23 mouse cellular contexts compared by ENCODE assay signal in the genomic region with DNA sequence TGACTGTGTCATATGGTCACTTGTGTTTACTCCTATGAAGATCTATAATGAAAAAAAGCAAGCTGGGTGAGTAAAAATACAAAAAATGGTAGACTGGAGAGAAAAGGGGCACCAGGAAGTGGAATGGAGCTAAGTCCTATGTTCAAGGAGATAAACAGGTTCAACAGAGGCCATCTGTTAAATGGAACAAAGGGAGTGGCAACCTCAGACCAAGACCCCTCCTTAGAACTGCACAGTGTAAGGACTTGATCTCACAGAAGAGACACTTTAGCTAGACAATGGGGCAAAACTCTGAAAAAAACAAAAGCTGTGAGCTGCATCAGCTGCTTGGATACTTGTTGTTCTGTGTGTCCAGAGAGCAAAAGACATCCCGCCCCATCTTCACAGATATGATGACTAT. TPM values are rescaled to one million over a fixed set of nuclear protein-coding genes. Genes with fewer than 3 reads are reported as not detected.
A peak's percentile ranks its signal among the peaks of the same experiment; 100 is the strongest.
DNase-seq lines count a peak whose midpoint lies in the region; ATAC-seq and TF ChIP-seq lines count a peak whose summit lies in the region.
"Had no signal": no experiment of that assay in that cellular context is flagged by ENCODE, and none has a peak within 500 bp of the region (broad histone marks: within the 10 kb centered on the region; RNA-seq: fewer than 3 reads in every experiment).

No protein-coding gene starts in this region.

- H3K27ac ChIP-seq in liver, embryonic 12.5 days: no peak overlapping the region
- H3K27ac ChIP-seq in liver, postnatal 0 days (ENCODE audit: low read depth): no peak overlapping the region
- H3K27ac ChIP-seq in liver, embryonic 14.5 days: no peak overlapping the region
- H3K27ac ChIP-seq: embryonic facial prominence, embryonic 10.5 days; embryonic facial prominence, embryonic 12.5 days; forebrain, embryonic 13.5 days; forebrain, embryonic 15.5 days had no signal

- H3K9ac ChIP-seq in liver, embryonic 12.5 days: no peak overlapping the region
- H3K9ac ChIP-seq in liver, postnatal 0 days (replicated peaks): no peak overlapping the region
- no peak overlapping the region for H3K9ac ChIP-seq in liver, embryonic 14.5 days (replicated peaks)
- H3K9ac ChIP-seq: embryonic facial prominence, embryonic 12.5 days; forebrain, embryonic 13.5 days; forebrain, embryonic 15.5 days; forebrain, postnatal 0 days had no signal

- no peaks in the 10 kb centered on the region for H3K27me3 ChIP-seq in liver, embryonic 12.5 days (replicated peaks)
- no peaks in the 10 kb centered on the region for H3K27me3 ChIP-seq in liver, postnatal 0 days (ENCODE audit: insufficient read depth, low read length)
- H3K27me3 ChIP-seq in liver, embryonic 14.5 days (ENCODE audit: control insufficient read depth, insufficient read depth, low read length): no peaks in the 10 kb centered on the region
- H3K27me3 ChIP-seq: embryonic facial prominence, embryonic 12.5 days; forebrain, embryonic 13.5 days; forebrain, embryonic 15.5 days had no signal

- no peak for TF ChIP-seq CTCF in liver, postnatal 0 days (IDR thresholded peaks at IDR 0.05; ENCODE audit: low read depth)
- no peak for TF ChIP-seq CTCF in liver, embryonic 14.5 days (IDR thresholded peaks at IDR 0.05; ENCODE audit: low read depth)

- ATAC-seq in liver, embryonic 12.5 days: peak; percentile 70
- ATAC-seq in liver, postnatal 0 days: no peak
- peak; percentile 51; the same call in 1 of the 2 replicates for ATAC-seq in liver, embryonic 14.5 days (ENCODE audit: insufficient read depth)
- ATAC-seq: forebrain, embryonic 13.5 days; forebrain, embryonic 15.5 days; forebrain, postnatal 0 days had no signal

- no peaks in the 10 kb centered on the region for H3K9me3 ChIP-seq in liver, embryonic 12.5 days (replicated peaks)
- no peaks in the 10 kb centered on the region for H3K9me3 ChIP-seq in liver, postnatal 0 days (ENCODE audit: low read length)
- no peaks in the 10 kb centered on the region for H3K9me3 ChIP-seq in liver, embryonic 14.5 days (ENCODE audit: control insufficient read depth, low read length)
- H3K9me3 ChIP-seq: embryonic facial prominence, embryonic 10.5 days; embryonic facial prominence, embryonic 12.5 days; forebrain, embryonic 13.5 days; forebrain, embryonic 15.5 days had no signal

- TF ChIP-seq EP300 in liver, postnatal 0 days (IDR thresholded peaks at IDR 0.05; ENCODE audit: low read depth): no peak
- TF ChIP-seq EP300 in liver, embryonic 14.5 days (IDR thresholded peaks at IDR 0.05; ENCODE audit: low read depth): no peak

- WGBS in liver, embryonic 12.5 days (ENCODE audit: insufficient replicate concordance): 88% methylated on average over 1 of the region's 1 CpGs
- 81% methylated on average over 1 of the region's 1 CpGs for WGBS in liver, postnatal 0 days (ENCODE audit: insufficient replicate concordance)
- WGBS in liver, embryonic 14.5 days (ENCODE audit: insufficient replicate concordance): 81% methylated on average over 1 of the region's 1 CpGs

- peaks cover 34% of the 10 kb centered on the region for H3K4me1 ChIP-seq in liver, embryonic 12.5 days
- peaks cover 16% of the 10 kb centered on the region for H3K4me1 ChIP-seq in liver, postnatal 0 days (ENCODE audit: insufficient read depth)
- peaks cover 19 to 23% of the 10 kb centered on the region in 2 experiments for H3K4me1 ChIP-seq in liver, embryonic 14.5 days (replicated peaks; ENCODE audit: control insufficient read depth in 2 of 2, insufficient read depth in 2 of 2, low read length in 1 of 2)
- H3K4me1 ChIP-seq: embryonic facial prominence, embryonic 10.5 days; embryonic facial prominence, embryonic 12.5 days; forebrain, embryonic 13.5 days; forebrain, embryonic 15.5 days had no signal

- DNase-seq in liver, postnatal 0 days: no peak
- DNase-seq in liver, embryonic 14.5 days (ENCODE audit: low read depth in 3 of 3, low spot score in 3 of 3): no peak
- no peak for DNase-seq in cerebellum, adult 8-10 months
- no peak for DNase-seq in spleen, postnatal 36 days (ENCODE audit: low spot score in 2 of 2)
- DNase-seq: adrenal gland, adult 2 months; adrenal gland, postnatal 10 days; adrenal gland, postnatal 25 days; cerebellum, adult 11 months; cerebellum, adult 18-20 months; cerebellum, adult 9-10 months; cerebellum, postnatal 10 days; cerebellum, postnatal 25 days; forebrain, postnatal 0 days had no signal

- H3K4me3 ChIP-seq in liver, embryonic 12.5 days: no peak overlapping the region
- no peak overlapping the region for H3K4me3 ChIP-seq in liver, postnatal 0 days (ENCODE audit: low read depth, low read length)
- no peak overlapping the region for H3K4me3 ChIP-seq in liver, embryonic 14.5 days (ENCODE audit: insufficient read depth in 1 of 2, low read depth in 2 of 2, low read length in 2 of 2)
- H3K4me3 ChIP-seq: embryonic facial prominence, embryonic 10.5 days; embryonic facial prominence, embryonic 12.5 days; forebrain, embryonic 13.5 days; forebrain, embryonic 15.5 days had no signal

- no peak overlapping the region for H3K4me2 ChIP-seq in liver, embryonic 12.5 days
- H3K4me2 ChIP-seq in liver, postnatal 0 days (ENCODE audit: low read depth, low read length): no peak overlapping the region
- no peak overlapping the region for H3K4me2 ChIP-seq in liver, embryonic 14.5 days (ENCODE audit: low read depth)
- H3K4me2 ChIP-seq: embryonic facial prominence, embryonic 12.5 days; forebrain, embryonic 13.5 days; forebrain, embryonic 15.5 days had no signal

- peaks cover 9% of the 10 kb centered on the region; the same call in 1 of the 2 replicates for H3K36me3 ChIP-seq in liver, embryonic 12.5 days
- H3K36me3 ChIP-seq in liver, postnatal 0 days (replicated peaks; ENCODE audit: insufficient read depth, low read length): 0 out of 2 replicates have a peak, but pooled peaks cover 1% of the 10 kb centered on the region
- no peaks in the 10 kb centered on the region for H3K36me3 ChIP-seq in liver, embryonic 14.5 days (replicated peaks; ENCODE audit: control insufficient read depth, insufficient read depth, low read depth)
- H3K36me3 ChIP-seq: embryonic facial prominence, embryonic 12.5 days; forebrain, embryonic 15.5 days had no signal

RNA-seq across cellular contexts. Expression of gene Dtwd1, which starts 19.5 kb away (rescaled TPM):
- 29.5 and 30.9 TPM in 2 replicates for polyA plus RNA-seq in liver, embryonic 12.5 days (2016; fragmentation: Nextera tagmentation; extraction: Ambion mirVana)
- 16.7 and 16.9 TPM in 2 replicates for polyA plus RNA-seq in liver, postnatal 0 days (2015; fragmentation: Nextera tagmentation; extraction: Ambion mirVana)
- 7.3 and 12.6 TPM in 2 replicates for polyA plus RNA-seq in liver, embryonic 14.5 days (2012; rRNA removed)
- 24.3 and 27.6 TPM in 2 replicates for polyA plus RNA-seq in liver, embryonic 14.5 days (2014; fragmentation: Nextera tagmentation; extraction: Ambion mirVana)

RNA-seq across cellular contexts. Expression of gene Fam227b, which starts 19.6 kb away (rescaled TPM):
- polyA plus RNA-seq in liver, embryonic 12.5 days (2016; fragmentation: Nextera tagmentation; extraction: Ambion mirVana): not detected in 2 replicates
- polyA plus RNA-seq in liver, postnatal 0 days (2015; fragmentation: Nextera tagmentation; extraction: Ambion mirVana): not detected in 2 replicates
- not detected in 2 replicates for polyA plus RNA-seq in liver, embryonic 14.5 days (2012; rRNA removed)
- not detected in 2 replicates for polyA plus RNA-seq in liver, embryonic 14.5 days (2014; fragmentation: Nextera tagmentation; extraction: Ambion mirVana)
- polyA plus RNA-seq: adrenal gland, adult 2 months; brain, embryonic 14.5 days; C2C12; embryonic facial prominence, embryonic 10.5 days; embryonic facial prominence, embryonic 12.5 days; forebrain, embryonic 11.5 days; forebrain, embryonic 13.5 days; forebrain, embryonic 15.5 days; forebrain, postnatal 0 days had no signal

RNA-seq across cellular contexts. Expression of gene Gm17555, which starts 43.5 kb away (rescaled TPM):
- polyA plus RNA-seq in liver, embryonic 12.5 days (2016; fragmentation: Nextera tagmentation; extraction: Ambion mirVana): not detected in 2 replicates
- polyA plus RNA-seq in liver, postnatal 0 days (2015; fragmentation: Nextera tagmentation; extraction: Ambion mirVana): not detected in 2 replicates
- not detected in 2 replicates for polyA plus RNA-seq in liver, embryonic 14.5 days (2012; rRNA removed)
- not detected in 2 replicates for polyA plus RNA-seq in liver, embryonic 14.5 days (2014; fragmentation: Nextera tagmentation; extraction: Ambion mirVana)
- polyA plus RNA-seq: adrenal gland, adult 2 months; brain, embryonic 14.5 days; C2C12; cortical plate, adult 2 months; embryonic facial prominence, embryonic 10.5 days; embryonic facial prominence, embryonic 12.5 days; embryonic facial prominence, embryonic 14.5 days; forebrain, embryonic 11.5 days; forebrain, embryonic 13.5 days; forebrain, embryonic 15.5 days; forebrain, postnatal 0 days had no signal
